Mouse (Mus musculus) lung, embryonic 16.5 days (tissue): Measurements from ENCODE around the gene Zfp612. TPM values are rescaled to one million over a fixed set of nuclear protein-coding genes. Genes with fewer than 3 reads are reported as not detected.
"Not testable (repeated sequence)": the region's sequence is repeated elsewhere in the genome, so short reads cannot be mapped to it uniquely, and the experiment has no call there.

Experiments used
- ATAC-seq: fragments of 200-750 bp; cut with Nextera tagmentation; 2 replicates; pipeline ENCODE4 v1.8.0; 2017; ENCODE audit warnings: low read depth, mild to moderate bottlenecking, moderate library complexity
- H3K27ac ChIP-seq: fragments of 300-500 bp; sonication (generic); 2 replicates; pipeline ENCODE4 v1.5.1; 2014; ENCODE audit warnings: mild to moderate bottlenecking, control low read depth, low read length
- H3K27me3 ChIP-seq: fragments of 300-500 bp; sonication (generic); 2 replicates; pipeline ENCODE4 v1.6.1; 2014; ENCODE audit warnings: low read depth, low read length, mixed read lengths; ENCODE audit not compliant: control insufficient read depth, insufficient read depth
- H3K36me3 ChIP-seq: fragments of 300-500 bp; sonication (generic); 2 replicates; pipeline ENCODE4 v1.6.1; 2014; ENCODE audit warnings: low read length; ENCODE audit not compliant: control insufficient read depth, insufficient read depth
- H3K4me1 ChIP-seq: fragments of 300-500 bp; sonication (generic); replicated peaks from 2 replicates; pipeline ENCODE4 v1.6.1; 2014; ENCODE audit warnings: low read length, mixed read lengths; ENCODE audit not compliant: control insufficient read depth, insufficient read depth
- H3K4me2 ChIP-seq: fragments of 300-500 bp; sonication (generic); 2 replicates; pipeline ENCODE4 v1.6.1; 2014; ENCODE audit warnings: low read depth, low read length, control low read depth
- H3K4me3 ChIP-seq: fragments of 300-500 bp; sonication (generic); 2 replicates; pipeline ENCODE4 v1.5.1; 2014; ENCODE audit warnings: mild to moderate bottlenecking, low read length, control low read depth
- H3K9ac ChIP-seq: fragments of 300-500 bp; sonication (generic); 2 replicates; pipeline ENCODE4 v1.6.1; 2014; ENCODE audit warnings: low read length, control low read depth
- H3K9me3 ChIP-seq: fragments of 300-500 bp; sonication (generic); 2 replicates; pipeline ENCODE4 v1.6.1; 2016; ENCODE audit warnings: low read length; ENCODE audit not compliant: control insufficient read depth
- WGBS: fragments of 180-500 bp; shearing (Covaris S2); extraction: QIAGEN DNeasy Blood & Tissue Kit; methylation state at CpG from one replicate; pipeline ENCODE4 v1.1.7; 2014; 5-methylcytosine and 5-hydroxymethylcytosine counted together
- polyA plus RNA-seq: library from polyadenylated mRNA; unstranded; fragments of >200 nt; fragmentation: Nextera tagmentation; extraction: Ambion mirVana; gene quantifications from 2 replicates; pipeline ENCODE4 v1.2.1, GENCODE M21; 2015

Gene Zfp612
- polyA plus RNA-seq = 6.7 and 7.3 TPM in 2 replicates

GRCm38 (mm10) chr8:110079282-110080221, at the start of gene Zfp612:
Gene Zfp612 (plus strand): TSS chr8:110079746.
- H3K4me1 ChIP-seq = no peaks in the 10 kb centered on the region
- 6% methylated on average over 54 of the region's 54 CpGs for WGBS

GRCm38 (mm10) chr8:110033771-110034170, 45.8 kb upstream of the Zfp612 start:
- not testable (repeated sequence) for H3K36me3 ChIP-seq, H3K4me3 ChIP-seq, H3K4me1 ChIP-seq, H3K27ac ChIP-seq, H3K9ac ChIP-seq, H3K9me3 ChIP-seq, H3K27me3 ChIP-seq, H3K4me2 ChIP-seq, ATAC-seq
- WGBS = 29% methylated on average over 8 of the region's 8 CpGs

More at GRCm38 (mm10) chr8:110079282-110080221, at the start of gene Zfp612:
- Histone ChIP-seq H3K36me3 (no peaks in the 10 kb centered on the region), H3K27ac (no peak within 1 kb of the TSS), H3K9me3 (no peaks in the 10 kb centered on the region), H3K27me3 (no peaks in the 10 kb centered on the region), H3K4me3 (peak within 1 kb of the TSS; percentile 62), H3K9ac (peak within 1 kb of the TSS; percentile 72), H3K4me2 (peak within 1 kb of the TSS; percentile 73)
- peak; percentile 93 for ATAC-seq

GRCm38 (mm10) chr8:110034331-110034730, 45.2 kb upstream of the Zfp612 start:
- Histone ChIP-seq H3K4me1 (no peaks in the 10 kb centered on the region), H3K27me3 (no peaks in the 10 kb centered on the region), H3K4me2 (no peak overlapping the region), H3K9me3 (no peaks in the 10 kb centered on the region), H3K9ac (no peak overlapping the region), H3K27ac (no peak overlapping the region), H3K4me3 (no peak overlapping the region), H3K36me3 (no peaks in the 10 kb centered on the region)
- WGBS = 64% methylated on average over 4 of the region's 4 CpGs
- no peak for ATAC-seq

- Histone ChIP-seq H3K4me2 (no peak overlapping the region), H3K4me3 (no peak overlapping the region), H3K36me3 (no peaks in the 10 kb centered on the region), H3K27ac (no peak overlapping the region), H3K9me3 (no peaks in the 10 kb centered on the region), H3K27me3 (no peaks in the 10 kb centered on the region), H3K4me1 (no peaks in the 10 kb centered on the region), H3K9ac (no peak overlapping the region)
- 46% methylated on average over 2 of the region's 2 CpGs for WGBS
- ATAC-seq = no peak
Observed at GRCm38 (mm10) chr8:110036156-110036555, 43.4 kb upstream of the Zfp612 start.

GRCm38 (mm10) chr8:110039216-110039615, 40.3 kb upstream of the Zfp612 start:
- H3K4me2 ChIP-seq = no peak overlapping the region
- 25% methylated on average over 7 of the region's 7 CpGs for WGBS
- no peaks in the 10 kb centered on the region for H3K27me3 ChIP-seq
- H3K4me3 ChIP-seq = no peak overlapping the region
- no peaks in the 10 kb centered on the region for H3K4me1 ChIP-seq
- no peaks in the 10 kb centered on the region for H3K9me3 ChIP-seq
- no peak overlapping the region for H3K27ac ChIP-seq
- H3K36me3 ChIP-seq = no peaks in the 10 kb centered on the region
- ATAC-seq = no peak
- H3K9ac ChIP-seq = no peak overlapping the region

- Histone ChIP-seq H3K4me3 (no peak within 1 kb of the TSS), H3K4me2 (no peak within 1 kb of the TSS), H3K27me3 (no peaks in the 10 kb centered on the region), H3K36me3 (no peaks in the 10 kb centered on the region), H3K9ac (no peak within 1 kb of the TSS), H3K27ac (no peak within 1 kb of the TSS), H3K9me3 (no peaks in the 10 kb centered on the region), H3K4me1 (no peaks in the 10 kb centered on the region)
- WGBS = 44% methylated on average over 5 of the region's 5 CpGs
- ATAC-seq = 0 out of 2 replicates have a peak, but pooled peaks have one; percentile 23
Observed at GRCm38 (mm10) chr8:110039659-110040058, 39.9 kb upstream of the Zfp612 start, which contains the start of gene Chst4. Gene Chst4 (minus strand): TSS chr8:110039740.

GRCm38 (mm10) chr8:110040509-110040908, 39.0 kb upstream of the Zfp612 start:
- no peaks in the 10 kb centered on the region for H3K36me3 ChIP-seq
- no peak for ATAC-seq
- no peaks in the 10 kb centered on the region for H3K4me1 ChIP-seq
- H3K27ac ChIP-seq = no peak overlapping the region
- 70% methylated on average over 4 of the region's 4 CpGs for WGBS
- H3K9me3 ChIP-seq = no peaks in the 10 kb centered on the region
- H3K4me2 ChIP-seq = no peak overlapping the region
- H3K4me3 ChIP-seq = no peak overlapping the region
- H3K27me3 ChIP-seq = no peaks in the 10 kb centered on the region
- H3K9ac ChIP-seq = no peak overlapping the region

GRCm38 (mm10) chr8:110051208-110051607, 28.3 kb upstream of the Zfp612 start:
- ATAC-seq = no peak
- 61% methylated on average over 6 of the region's 6 CpGs for WGBS
- no peaks in the 10 kb centered on the region for H3K9me3 ChIP-seq

GRCm38 (mm10) chr8:110058207-110058606, 21.3 kb upstream of the Zfp612 start:
- Histone ChIP-seq H3K36me3 (no peaks in the 10 kb centered on the region), H3K4me1 (no peaks in the 10 kb centered on the region), H3K9me3 (peaks cover 5% of the 10 kb centered on the region), H3K4me2 (no peak overlapping the region), H3K27ac (no peak overlapping the region), H3K4me3 (no peak overlapping the region), H3K9ac (no peak overlapping the region), H3K27me3 (no peaks in the 10 kb centered on the region)
- no peak for ATAC-seq
- 58% methylated on average over 8 of the region's 8 CpGs for WGBS

More at GRCm38 (mm10) chr8:110051208-110051607, 28.3 kb upstream of the Zfp612 start:
- Histone ChIP-seq H3K36me3 (no peaks in the 10 kb centered on the region), H3K4me2 (no peak overlapping the region), H3K27me3 (no peaks in the 10 kb centered on the region), H3K4me1 (no peaks in the 10 kb centered on the region), H3K4me3 (no peak overlapping the region), H3K9ac (no peak overlapping the region), H3K27ac (no peak overlapping the region)
